Mouse (Mus musculus) CH12.LX (cell line): ENCODE measurements around the gene Wdr86. TPM values are rescaled to one million over a fixed set of nuclear protein-coding genes. Genes with fewer than 3 reads are reported as not detected.

Experiments
- DNase-seq: peaks from one replicate; pipeline ENCODE4 v3.0.0-alpha.2; 2013; ENCODE audit errors: extremely low read depth
- H3K27ac ChIP-seq: 2 replicates; pipeline ENCODE4 v1.5.1; 2012; ENCODE audit warnings: low read depth, mild to moderate bottlenecking, control low read depth, moderate library complexity; ENCODE audit not compliant: insufficient read depth
- H3K27me3 ChIP-seq: replicated peaks from 2 replicates; pipeline ENCODE3; 2012; ENCODE audit warnings: inconsistent platforms
- H3K36me3 ChIP-seq, 2 experiments: replicated peaks in 1 of 2; 2 replicates each; pipeline versions ENCODE3 to v1.6.1; 2012; ENCODE audit warnings: inconsistent platforms in 1 of 2, low read length in 1 of 2, mild to moderate bottlenecking in 1 of 2, mixed read lengths in 1 of 2, moderate library complexity in 1 of 2; ENCODE audit not compliant: control insufficient read depth in 1 of 2, insufficient read depth in 1 of 2
- H3K4me1 ChIP-seq, 2 experiments: 2 replicates each; pipeline ENCODE4 v1.6.1; 2012; ENCODE audit warnings: inconsistent platforms in 1 of 2, moderate library complexity in 1 of 2; ENCODE audit not compliant: insufficient read depth in 2 of 2, control insufficient read depth in 1 of 2
- H3K4me2 ChIP-seq: 2 replicates; pipeline ENCODE4 v1.6.1; 2012; ENCODE audit warnings: low read depth, mild to moderate bottlenecking, control low read depth; ENCODE audit not compliant: poor library complexity, insufficient read depth, severe bottlenecking
- H3K4me3 ChIP-seq, 3 experiments: fragments of 150-350 bp in 1 of 3; sonication (generic) in 1 of 3; replicated peaks in 1 of 3; 2 replicates each; pipeline versions ENCODE3 to v1.5.1; 2011 to 2012; ENCODE audit warnings: low read depth in 2 of 3, low read length in 2 of 3, mild to moderate bottlenecking in 2 of 3, moderate library complexity in 2 of 3, control low read depth in 1 of 3, improper control_type of control experiment in 1 of 3, inconsistent platforms in 1 of 3, mixed read lengths in 1 of 3; ENCODE audit not compliant: poor library complexity in 1 of 3
- H3K79me2 ChIP-seq: replicated peaks from 2 replicates; pipeline ENCODE4 v1.6.1; 2012; ENCODE audit warnings: mild to moderate bottlenecking, moderate library complexity; ENCODE audit not compliant: control insufficient read depth, poor library complexity, insufficient read depth, severe bottlenecking; ENCODE audit errors: extremely low read depth
- H3K9ac ChIP-seq: 2 replicates; pipeline ENCODE4 v1.6.1; 2012; ENCODE audit warnings: low read depth, mild to moderate bottlenecking, control low read depth, moderate library complexity; ENCODE audit not compliant: insufficient read depth
- H3K9me3 ChIP-seq: replicated peaks from 2 replicates; pipeline ENCODE3; 2012; ENCODE audit warnings: low read length, inconsistent platforms, mixed read lengths
- BHLHE40 ChIP-seq: IDR thresholded peaks from 2 replicates; pipeline ENCODE4 v1.6.1; 2011; ENCODE audit warnings: mild to moderate bottlenecking, low read depth, low read length, improper control_type of control experiment
- CHD1 ChIP-seq: IDR thresholded peaks from 2 replicates; pipeline ENCODE4 v1.6.1; 2012; ENCODE audit warnings: low read depth, low read length, improper control_type of control experiment, inconsistent platforms
- CHD2 ChIP-seq: IDR thresholded peaks from 2 replicates; pipeline ENCODE4 v1.6.1; 2011; ENCODE audit warnings: low read length, improper control_type of control experiment
- E2F4 ChIP-seq: IDR thresholded peaks from 2 replicates; pipeline ENCODE4 v1.6.1; 2011; ENCODE audit warnings: low read depth, low read length, improper control_type of control experiment; ENCODE audit not compliant: insufficient replicate concordance
- EP300 ChIP-seq: IDR thresholded peaks from 2 replicates; pipeline ENCODE4 v1.6.1; 2011; ENCODE audit warnings: low read length, improper control_type of control experiment
- HCFC1 ChIP-seq: IDR thresholded peaks from 2 replicates; pipeline ENCODE4 v1.6.1; 2012; ENCODE audit warnings: low read depth, mild to moderate bottlenecking, inconsistent platforms, low read length, improper control_type of control experiment
- IRF4 ChIP-seq: IDR thresholded peaks from 2 replicates; pipeline ENCODE4 v1.6.1; 2014; ENCODE audit warnings: low read depth, mild to moderate bottlenecking, inconsistent platforms, low read length, improper control_type of control experiment
- JUN ChIP-seq: IDR thresholded peaks from 2 replicates; pipeline ENCODE4 v1.6.1; 2011; ENCODE audit warnings: low read depth, mild to moderate bottlenecking, low read length, improper control_type of control experiment, moderate library complexity; ENCODE audit not compliant: insufficient read depth
- JUND ChIP-seq: conservative IDR thresholded peaks from 2 replicates; pipeline ENCODE4 v1.6.1; 2011; ENCODE audit warnings: low read depth, low read length, improper control_type of control experiment
- KAT2A ChIP-seq: IDR thresholded peaks from 2 replicates; pipeline ENCODE4 v1.6.1; 2012; ENCODE audit warnings: low read length, improper control_type of control experiment, inconsistent platforms; ENCODE audit not compliant: insufficient replicate concordance
- MAFK ChIP-seq: IDR thresholded peaks from 2 replicates; pipeline ENCODE4 v1.6.1; 2011; ENCODE audit warnings: low read length, improper control_type of control experiment; ENCODE audit not compliant: insufficient replicate concordance
- MAX ChIP-seq: IDR thresholded peaks from 2 replicates; pipeline ENCODE4 v1.6.1; 2011; ENCODE audit warnings: low read length, improper control_type of control experiment
- MAZ ChIP-seq: IDR thresholded peaks from 2 replicates; pipeline ENCODE4 v1.6.1; 2012; ENCODE audit warnings: low read depth, mild to moderate bottlenecking, inconsistent platforms, low read length, improper control_type of control experiment, moderate library complexity
- MEF2A ChIP-seq: IDR thresholded peaks from 2 replicates; pipeline ENCODE4 v1.6.1; 2014; ENCODE audit warnings: low read depth, mild to moderate bottlenecking, inconsistent platforms, low read length, improper control_type of control experiment, borderline replicate concordance
- MXI1 ChIP-seq: IDR thresholded peaks from 2 replicates; pipeline ENCODE4 v1.6.1; 2011; ENCODE audit warnings: mild to moderate bottlenecking, low read depth, low read length, improper control_type of control experiment
- MYC ChIP-seq: IDR thresholded peaks from 2 replicates; pipeline ENCODE4 v1.6.1; 2011; ENCODE audit warnings: low read depth, mild to moderate bottlenecking, improper control_type of control experiment, low read length
- NELFE ChIP-seq: IDR thresholded peaks from 2 replicates; pipeline ENCODE4 v1.6.1; 2011; ENCODE audit warnings: low read depth, low read length, improper control_type of control experiment
- NRF1 ChIP-seq: IDR thresholded peaks from 2 replicates; pipeline ENCODE4 v1.6.1; 2014; ENCODE audit warnings: low read depth, mild to moderate bottlenecking, inconsistent platforms, low read length, improper control_type of control experiment, moderate library complexity
- PAX5 ChIP-seq: IDR thresholded peaks from 2 replicates; pipeline ENCODE4 v1.6.1; 2012; ENCODE audit warnings: low read length, inconsistent platforms, mixed read lengths
- POLR2AphosphoS2 ChIP-seq: IDR thresholded peaks from 2 replicates; pipeline ENCODE4 v1.6.1; 2011; ENCODE audit warnings: low read depth, low read length, improper control_type of control experiment
- RAD21 ChIP-seq: IDR thresholded peaks from 2 replicates; pipeline ENCODE4 v1.6.1; 2011; ENCODE audit warnings: low read depth, mild to moderate bottlenecking, low read length, improper control_type of control experiment, moderate library complexity
- RCOR1 ChIP-seq: conservative IDR thresholded peaks from 2 replicates; pipeline ENCODE4 v1.6.1; 2012; ENCODE audit warnings: low read depth, mild to moderate bottlenecking, inconsistent platforms, low read length, improper control_type of control experiment
- SIN3A ChIP-seq: IDR thresholded peaks from 2 replicates; pipeline ENCODE4 v1.6.1; 2012; ENCODE audit warnings: low read length, improper control_type of control experiment, inconsistent platforms
- SMC3 ChIP-seq: IDR thresholded peaks from 2 replicates; pipeline ENCODE4 v1.6.1; 2011; ENCODE audit warnings: low read depth, low read length, improper control_type of control experiment
- TCF12 ChIP-seq: IDR thresholded peaks from 2 replicates; pipeline ENCODE4 v1.6.1; 2014; ENCODE audit warnings: low read depth, mild to moderate bottlenecking, inconsistent platforms, low read length, improper control_type of control experiment
- UBTF ChIP-seq: IDR thresholded peaks from 2 replicates; pipeline ENCODE4 v1.6.1; 2012; ENCODE audit warnings: low read depth, mild to moderate bottlenecking, inconsistent platforms, low read length, improper control_type of control experiment, moderate library complexity
- USF1 ChIP-seq: IDR thresholded peaks from 2 replicates; pipeline ENCODE4 v1.6.1; 2014; ENCODE audit warnings: low read depth, mild to moderate bottlenecking, inconsistent platforms, low read length, improper control_type of control experiment
- USF2 ChIP-seq: conservative IDR thresholded peaks from 2 replicates; pipeline ENCODE4 v1.6.1; 2011; ENCODE audit warnings: low read depth, low read length, improper control_type of control experiment
- ZC3H11A ChIP-seq: IDR thresholded peaks from 2 replicates; pipeline ENCODE4 v1.6.1; 2012; ENCODE audit warnings: low read depth, mild to moderate bottlenecking, inconsistent platforms, low read length, improper control_type of control experiment
- ZMIZ1 ChIP-seq: IDR thresholded peaks from 2 replicates; pipeline ENCODE4 v1.6.1; 2012; ENCODE audit warnings: low read depth, mild to moderate bottlenecking, inconsistent platforms, low read length, improper control_type of control experiment
- ZNF384 ChIP-seq: IDR thresholded peaks from 2 replicates; pipeline ENCODE4 v1.6.1; 2012; ENCODE audit warnings: low read depth, low read length, improper control_type of control experiment, inconsistent platforms
- dilution Hi-C: fragments of 300-500 bp; cut with MboI; formaldehyde crosslinking; loops from 2 replicates; pipeline ENCODE4 v1.14.3; 2020; ENCODE audit warnings: low sequenced_read_pairs; ENCODE audit not compliant: extremely low pct_unique_long_range_greater_than_20kb, extremely low pct_ligation_motif_present
- in situ Hi-C: fragments of 300-500 bp; cut with MboI; formaldehyde crosslinking; loops from 3 replicates; pipeline ENCODE4 v1.14.3; 2019; ENCODE audit warnings: low sequenced_read_pairs, low pct_ligation_motif_present, low pct_unique_long_range_greater_than_20kb, mixed read lengths
- polyA plus RNA-seq: library from polyadenylated mRNA; unstranded; fragments of >175 nt; gene quantifications from 2 replicates; pipeline ENCODE4 v1.2.1, GENCODE M21; 2012; ENCODE audit warnings: low read depth; ENCODE audit not compliant: insufficient read length
- total RNA-seq, 2 experiments: library from RNA; depleted of rRNA; stranded (reverse); fragments of 300-350 nt in 1 of 2; fragments of >200 nt in 1 of 2; gene quantifications; 2 replicates each; pipeline ENCODE4 v1.2.3; 2012 to 2014

The Wdr86 gene
- total and polyA plus RNA-seq, 3 experiments: 0.08 to 0.16 TPM; not detected in 1

GRCm38 (mm10) chr5:24681436-24681835 is 49.1 kb downstream of the Wdr86 start:
- Histone ChIP-seq H3K27ac (no peak overlapping the region), H3K9ac (no peak overlapping the region), H3K4me2 (no peak overlapping the region), H3K36me3 (no peaks in the 10 kb centered on the region), H3K79me2 (peaks cover 5% of the 10 kb centered on the region; the same call in 1 of the 2 replicates), H3K4me1 (no peaks in the 10 kb centered on the region), H3K27me3 (no peaks in the 10 kb centered on the region), H3K4me3 (no peak overlapping the region), H3K9me3 (peaks cover 7% of the 10 kb centered on the region)
- dilution Hi-C loops: no loop called here
- DNase-seq: no peak
- in situ Hi-C loops: no loop called here
- TF ChIP-seq UBTF: no peak
- no peak for TF ChIP-seq CHD1
- TF ChIP-seq ZC3H11A: no peak
- TF ChIP-seq JUND: no peak
- no peak for TF ChIP-seq JUN
- TF ChIP-seq MEF2A: no peak
- TF ChIP-seq E2F4: no peak
- no peak for TF ChIP-seq MXI1
- TF ChIP-seq HCFC1: no peak
- no peak for TF ChIP-seq POLR2AphosphoS2

GRCm38 (mm10) chr5:24674238-24674637 is 56.3 kb downstream of the Wdr86 start:
- H3K27ac ChIP-seq: no peak overlapping the region
- dilution Hi-C loops (no loop called here), in situ Hi-C loops (loop anchor here (5.0 kb wide), 2 partner anchors 108 to 318 kb away; no protein-coding TSS in a partner anchor)
- H3K36me3 ChIP-seq: no peaks in the 10 kb centered on the region
- no peaks in the 10 kb centered on the region for H3K27me3 ChIP-seq
- H3K9me3 ChIP-seq: peaks cover 2% of the 10 kb centered on the region
- H3K79me2 ChIP-seq: no peaks in the 10 kb centered on the region
- no peak overlapping the region for H3K9ac ChIP-seq
- peaks cover 0 to 4% of the 10 kb centered on the region in 2 experiments; a peak in 2 of 4 replicates for H3K4me1 ChIP-seq
- no peak overlapping the region for H3K4me2 ChIP-seq
- peak; percentile 75 for DNase-seq
- H3K4me3 ChIP-seq: no peak overlapping the region
- no peak for TF ChIP-seq USF1
- TF ChIP-seq USF2: no peak
- no peak for TF ChIP-seq EP300
- no peak for TF ChIP-seq MAFK
- TF ChIP-seq MYC: peak; percentile 63; the same call in 1 of the 2 replicates
- TF ChIP-seq POLR2AphosphoS2: no peak
- TF ChIP-seq BHLHE40: no peak
- no peak for TF ChIP-seq E2F4
- TF ChIP-seq CHD2: no peak
- TF ChIP-seq SMC3: peak; percentile 87
- TF ChIP-seq MAZ: no peak
- no peak for TF ChIP-seq TCF12
- TF ChIP-seq KAT2A: no peak
- TF ChIP-seq RCOR1: no peak
- TF ChIP-seq MXI1: 0 out of 2 replicates have a peak, but pooled peaks have one; percentile 39
- no peak for TF ChIP-seq PAX5
- no peak for TF ChIP-seq JUND
- TF ChIP-seq MEF2A: no peak; the same call in 1 of the 2 replicates
- TF ChIP-seq ZC3H11A: peak; percentile 65
- TF ChIP-seq MAX: no peak
- TF ChIP-seq NELFE: no peak
- TF ChIP-seq SIN3A: peak; percentile 30; the same call in 1 of the 2 replicates
- TF ChIP-seq ZMIZ1: no peak
- 0 out of 2 replicates have a peak, but pooled peaks have one; percentile 27 for TF ChIP-seq IRF4
- no peak for TF ChIP-seq JUN
- TF ChIP-seq RAD21: no peak; the same call in none of the 2 replicates
- no peak for TF ChIP-seq ZNF384
- 0 out of 2 replicates have a peak, but pooled peaks have one; percentile 26 for TF ChIP-seq NRF1
